Mouse (Mus musculus) erythroblast, embryonic 14.5 days (primary cell): ENCODE results near the gene Ect2.

Experiments
- GATA1 ChIP-seq: IDR thresholded peaks from 2 replicates; pipeline ENCODE4 v1.6.1; 2012; ENCODE audit warnings: low read length, inconsistent platforms, mixed read lengths
- TAL1 ChIP-seq: IDR thresholded peaks from 3 replicates; pipeline ENCODE4 v1.6.1; 2012; ENCODE audit warnings: low read length, inconsistent platforms, mixed read lengths

DNA sequence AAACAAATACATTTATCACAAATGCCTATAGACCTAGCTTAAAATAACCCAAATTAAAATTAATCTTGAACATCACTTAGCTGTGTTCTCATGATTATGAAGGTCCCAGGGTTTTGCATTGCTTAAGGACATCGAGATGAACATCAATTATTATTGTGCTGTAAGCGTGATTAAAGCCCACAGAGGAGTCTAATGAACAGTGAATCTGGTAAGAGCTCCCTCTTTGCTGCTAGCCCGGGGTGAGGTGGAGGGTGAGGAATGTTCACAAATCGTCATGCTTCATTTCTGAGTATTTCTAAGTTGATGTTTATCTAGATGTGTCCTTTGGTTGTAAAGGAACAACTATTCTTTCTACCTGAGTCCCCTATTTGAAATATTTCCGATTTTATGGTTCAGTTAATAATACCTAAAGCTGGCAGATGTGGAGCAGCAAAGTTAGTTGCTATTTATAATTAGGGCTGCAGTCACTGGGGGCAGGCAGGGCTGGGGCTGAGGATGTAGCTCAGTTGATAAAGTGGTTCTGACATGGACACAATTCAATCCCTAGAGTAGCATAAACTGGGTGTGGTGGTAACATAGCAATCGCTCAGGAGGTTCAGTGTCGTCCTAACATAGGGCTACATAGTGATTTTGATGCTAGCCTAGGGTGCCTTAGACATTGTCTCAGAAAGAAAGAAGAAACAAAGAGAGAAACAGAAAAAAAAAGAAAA is 73.5 kb downstream of the Ect2 start:
- TF ChIP-seq TAL1 (no peak), GATA1 (no peak)
